Mouse (Mus musculus) ES-E14 (cell line): ENCODE results near the gene Obscn.

Source experiments
- CHD2 ChIP-seq: IDR thresholded peaks from 2 replicates; pipeline ENCODE4 v1.6.1; 2014; ENCODE audit warnings: mild to moderate bottlenecking, low read depth, low read length, inconsistent platforms
- HCFC1 ChIP-seq: IDR thresholded peaks from 2 replicates; pipeline ENCODE4 v1.6.1; 2012; ENCODE audit warnings: low read length, inconsistent platforms, borderline replicate concordance; ENCODE audit not compliant: insufficient read depth
- MAFK ChIP-seq: IDR thresholded peaks from 2 replicates; pipeline ENCODE4 v1.6.1; 2014; ENCODE audit warnings: mild to moderate bottlenecking, low read depth, low read length, inconsistent platforms; ENCODE audit not compliant: insufficient read depth
- ZC3H11A ChIP-seq: IDR thresholded peaks from 2 replicates; pipeline ENCODE4 v1.6.1; 2012; ENCODE audit warnings: low read depth, mild to moderate bottlenecking, inconsistent platforms, low read length, borderline replicate concordance
- ZNF384 ChIP-seq: IDR thresholded peaks from 2 replicates; pipeline ENCODE4 v1.6.1; 2012; ENCODE audit warnings: low read depth, low read length, inconsistent platforms

DNA sequence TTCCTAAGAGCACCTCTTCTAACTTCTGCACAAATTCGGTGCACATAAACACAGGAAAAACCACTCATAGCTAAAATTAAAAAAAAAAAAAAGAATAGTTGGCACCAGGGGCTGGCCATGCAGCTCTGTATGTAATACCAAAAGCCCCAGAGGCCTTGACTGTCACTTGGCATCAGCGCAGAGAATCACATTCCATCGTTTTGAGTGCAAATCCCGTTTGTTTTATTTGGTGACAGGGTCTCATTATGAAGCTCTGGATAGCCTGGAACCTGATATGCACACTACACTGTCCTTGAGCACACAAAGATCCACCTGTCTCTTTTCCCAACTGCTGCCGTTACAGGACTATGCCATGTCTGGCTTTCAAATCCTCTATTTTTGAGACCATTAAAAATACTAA lies 185.0 kb downstream of the Obscn start:
- TF ChIP-seq HCFC1 = no peak
- no peak for TF ChIP-seq MAFK
- TF ChIP-seq ZNF384 = no peak
- TF ChIP-seq CHD2 = no peak
- TF ChIP-seq ZC3H11A = no peak
